ENCODE assay signal across 8 mouse cellular contexts in the genomic region with DNA sequence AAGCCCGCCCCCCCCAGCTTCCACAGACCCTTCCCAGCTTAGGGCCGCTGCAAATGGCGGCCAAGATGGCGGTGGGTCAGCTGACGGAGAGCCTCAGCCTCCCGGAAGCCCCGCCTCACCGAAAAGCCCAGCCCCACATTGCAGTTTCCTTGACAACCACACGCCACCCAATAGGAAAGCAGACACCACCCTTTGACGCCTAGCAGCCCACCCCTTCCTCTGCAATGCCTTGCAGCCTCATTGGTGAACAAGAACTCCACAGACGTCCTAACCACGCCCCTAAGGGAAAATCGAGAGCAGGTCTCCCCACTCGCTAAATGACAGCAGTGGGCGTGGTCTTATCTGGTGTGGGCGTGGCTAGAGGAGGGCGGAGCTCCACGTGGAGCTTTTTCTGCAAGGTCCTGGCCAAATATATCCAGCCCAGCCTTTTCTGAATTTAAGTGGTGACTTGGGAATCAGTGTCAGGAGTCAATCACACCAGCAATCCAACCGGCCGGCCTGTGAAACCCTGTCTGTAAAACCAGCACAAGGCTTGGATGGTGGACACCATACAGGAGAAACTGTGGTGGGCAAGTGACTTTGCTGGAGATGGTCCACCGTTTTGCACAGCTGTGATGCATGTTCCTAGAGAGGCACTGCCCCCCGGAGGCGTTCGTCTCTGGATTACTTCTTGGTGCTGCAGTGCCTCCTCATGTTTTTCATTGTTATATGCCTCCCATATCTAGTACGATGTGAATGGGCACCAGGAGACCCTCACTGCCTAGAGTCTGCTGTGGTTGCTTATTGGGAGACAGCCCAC. TPM values are rescaled to one million over a fixed set of nuclear protein-coding genes. Genes with fewer than 3 reads are reported as not detected.
DNase-seq lines count a peak whose midpoint lies in the region; ATAC-seq lines count a peak whose summit lies in the region.

Gene Ap3d1 (minus strand): TSS at position 85 of the 799 bp plus-strand sequence.

- peaks cover 5% of the 10 kb centered on the region for H3K36me3 ChIP-seq in heart, embryonic 10.5 days
- 0 out of 2 replicates have a peak, but pooled peaks cover 5% of the 10 kb centered on the region for H3K36me3 ChIP-seq in kidney, embryonic 15.5 days

- peak; percentile 98 for DNase-seq in B cell, adult 2 months
- peak; percentile 100 for DNase-seq in brain, adult 2 months (ENCODE audit: low read depth, low spot score)
- peak; percentile 100 for DNase-seq in heart, embryonic 10.5 days (ENCODE audit: low spot score)
- peak; percentile 98 for DNase-seq in liver
- DNase-seq in spleen, postnatal 4 days (ENCODE audit: low spot score in 2 of 2): peak; percentile 99

- 2% methylated on average over 25 of the region's 25 CpGs for WGBS in heart, embryonic 10.5 days
- 1% methylated on average over 25 of the region's 25 CpGs for WGBS in kidney, embryonic 15.5 days

- H3K4me2 ChIP-seq in kidney, embryonic 15.5 days: peak within 1 kb of the TSS; percentile 80

- H3K27ac ChIP-seq in heart, embryonic 10.5 days: peak within 1 kb of the TSS; percentile 92
- H3K27ac ChIP-seq in kidney, embryonic 15.5 days: peak within 1 kb of the TSS; percentile 85

- ATAC-seq in erythroblast, adult 5-6 weeks (replicated peaks; ENCODE audit: low FRiP score, poor library complexity, severe bottlenecking): peak; percentile 94
- peak; percentile 99 for ATAC-seq in kidney, embryonic 15.5 days (replicated peaks; ENCODE audit: low FRiP score)
- ATAC-seq in monocyte, adult 5-6 weeks (replicated peaks; ENCODE audit: insufficient number of reproducible peaks, low FRiP score, low TSS enrichment, poor library complexity, severe bottlenecking): peak; percentile 98

- H3K9ac ChIP-seq in kidney, embryonic 15.5 days: peak within 1 kb of the TSS; percentile 98

- no peaks in the 10 kb centered on the region for H3K27me3 ChIP-seq in heart, embryonic 10.5 days (ENCODE audit: insufficient read depth, poor library complexity, severe bottlenecking)
- no peaks in the 10 kb centered on the region for H3K27me3 ChIP-seq in kidney, embryonic 15.5 days

- peak within 1 kb of the TSS; percentile 97 for H3K4me3 ChIP-seq in heart, embryonic 10.5 days
- H3K4me3 ChIP-seq in kidney, embryonic 15.5 days (replicated peaks): peak within 1 kb of the TSS; percentile 92

- no peaks in the 10 kb centered on the region for H3K9me3 ChIP-seq in heart, embryonic 10.5 days
- no peaks in the 10 kb centered on the region for H3K9me3 ChIP-seq in kidney, embryonic 15.5 days (replicated peaks)

- peaks cover 38% of the 10 kb centered on the region for H3K4me1 ChIP-seq in heart, embryonic 10.5 days
- H3K4me1 ChIP-seq in kidney, embryonic 15.5 days: peaks cover 36% of the 10 kb centered on the region

RNA-seq across cellular contexts. Expression of gene Ap3d1, which starts in this region (rescaled TPM):
- total RNA-seq in erythroblast, adult 5-6 weeks (2015; ENCODE audit: low replicate concordance): 12.5 and 27.6 TPM in 2 replicates
- total RNA-seq in erythroblast, adult 5-6 weeks (2017; ENCODE audit: low replicate concordance): 25.9 and 30.5 TPM in 2 replicates
- 53.1 and 60.4 TPM in 2 replicates for polyA plus RNA-seq in heart, embryonic 10.5 days (2016; fragmentation: Nextera tagmentation; extraction: Ambion mirVana)
- polyA plus RNA-seq in kidney, embryonic 15.5 days (2015; fragmentation: Nextera tagmentation; extraction: Ambion mirVana): 68.1 and 70.9 TPM in 2 replicates
- total RNA-seq in monocyte, adult 5-6 weeks (2017): 65.5 to 110 TPM (median 103 TPM) in 3 replicates

Comparison
In these comparisons a context has a peak if more than half of its experiments do, and no peak if none do; other contexts are left out.
1. Peak in every context shown above with its lines: DNase-seq, ATAC-seq, H3K4me3 ChIP-seq and H3K27ac ChIP-seq.